Mouse (Mus musculus) common myeloid progenitor, adult 5-6 weeks (primary cell): Measurements from ENCODE around the gene Sept8. TPM values are rescaled to one million over a fixed set of nuclear protein-coding genes. Genes with fewer than 3 reads are reported as not detected.

Experiments
- ATAC-seq: replicated peaks from 2 replicates; pipeline ENCODE4 v1.8.0; 2016; ENCODE audit warnings: low read depth, mild to moderate bottlenecking, moderate TSS enrichment, inconsistent platforms; ENCODE audit not compliant: poor library complexity, severe bottlenecking
- total RNA-seq: library from RNA; stranded (forward); fragments of 200-1000, 187-1606 nt; gene quantifications from 2 replicates; pipeline ENCODE4 v1.2.3, GENCODE M21; 2017

The Sept8 gene
- total RNA-seq, 1 experiment from 2014 or later, result 64.2 TPM

- ATAC-seq, result no peak
Observed at GRCm38 (mm10) chr11:53561986-53562385, 42.9 kb downstream of the Sept8 start.

GRCm38 (mm10) chr11:53566646-53567045, 47.6 kb downstream of the Sept8 start:
- no peak for ATAC-seq

- peak; percentile 97 for ATAC-seq
Observed at GRCm38 (mm10) chr11:53567224-53568014, 48.4 kb downstream of the Sept8 start, which contains the start of gene Kif3a. Gene Kif3a, plus strand, starts transcription at chr11:53567379.

- no peak for ATAC-seq
Observed at GRCm38 (mm10) chr11:53580562-53580961, 61.5 kb downstream of the Sept8 start.

DNA sequence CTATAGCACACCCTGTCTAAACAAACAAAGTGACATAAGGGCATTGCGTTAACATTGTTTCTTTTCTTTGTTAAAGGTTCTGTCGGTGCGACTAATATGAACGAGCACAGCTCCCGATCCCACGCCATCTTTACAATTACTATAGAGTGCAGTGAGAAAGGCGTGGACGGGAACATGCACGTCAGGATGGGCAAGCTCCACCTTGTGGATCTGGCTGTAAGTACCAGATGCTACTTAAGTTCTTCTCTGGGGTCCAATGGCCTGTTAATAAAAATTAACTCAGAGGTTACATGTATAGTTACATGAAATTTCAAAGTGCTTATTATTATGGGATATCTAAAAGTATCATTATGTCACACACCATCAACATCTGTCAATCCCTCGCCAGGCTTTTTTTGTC, 64.1 kb downstream of the Sept8 start:
- ATAC-seq, result no peak

DNA sequence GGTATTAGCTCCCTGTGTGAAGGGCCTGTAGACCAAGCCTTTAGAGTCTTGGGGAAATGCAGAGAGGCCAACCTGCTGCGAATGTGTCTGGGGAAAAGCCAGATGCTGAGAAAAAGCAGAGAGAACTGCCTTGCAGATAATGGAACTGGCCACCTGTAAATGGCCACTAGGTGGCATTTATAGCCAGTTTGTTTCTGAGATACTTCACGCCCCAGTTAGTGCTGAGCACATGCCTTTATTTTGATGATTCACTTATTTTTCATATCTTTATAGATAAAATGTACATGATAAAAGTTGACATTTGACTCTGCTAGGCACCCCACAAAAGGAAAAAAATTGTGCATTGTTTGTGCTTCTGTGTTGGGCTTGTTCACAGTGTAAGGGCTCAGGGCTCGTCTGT, 65.8 kb downstream of the Sept8 start:
- peak; percentile 56 for ATAC-seq

DNA sequence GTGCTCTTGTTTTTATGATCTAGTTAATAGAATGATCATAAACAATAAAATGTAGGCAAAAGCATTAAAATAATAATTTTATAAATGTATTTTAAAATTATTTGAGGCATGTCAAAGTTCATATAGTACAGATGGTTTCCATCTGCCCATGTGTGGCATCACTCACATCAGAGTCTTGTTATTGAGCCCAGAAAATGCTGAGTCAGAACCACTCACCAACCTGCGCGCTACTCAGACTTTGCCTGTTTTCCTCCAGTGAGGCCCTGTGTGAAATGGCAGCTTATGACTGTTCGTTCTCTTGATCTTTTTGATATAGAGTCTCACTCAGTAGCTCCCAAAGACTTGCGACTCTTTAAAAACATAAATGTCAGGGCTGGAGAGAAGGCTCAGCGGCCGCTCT, 66.5 kb downstream of the Sept8 start:
- no peak for ATAC-seq

- ATAC-seq, result no peak
Observed at GRCm38 (mm10) chr11:53588279-53588678, 69.2 kb downstream of the Sept8 start.

DNA sequence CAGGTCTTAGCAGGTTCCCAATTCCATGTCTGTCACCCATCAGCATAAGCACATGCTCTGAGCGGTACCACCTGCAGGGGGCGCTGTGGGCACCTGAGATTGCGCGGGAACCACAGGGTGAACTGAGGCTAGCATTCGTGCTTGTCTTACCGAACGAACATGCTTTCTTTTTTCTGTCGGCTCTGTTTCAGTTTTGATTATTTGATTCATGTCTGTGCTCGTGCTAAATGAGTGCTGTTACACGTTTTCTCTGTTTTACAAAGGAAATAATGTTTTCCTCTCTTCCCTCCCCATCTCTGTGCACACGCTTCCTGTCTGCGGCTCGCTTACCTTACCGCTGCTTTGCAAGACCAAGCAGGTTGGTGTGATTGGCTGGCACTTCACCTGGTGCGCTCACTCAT, 71.3 kb downstream of the Sept8 start:
- peak; percentile 95 for ATAC-seq

- no peak for ATAC-seq
Observed at GRCm38 (mm10) chr11:53591116-53591515, 72.1 kb downstream of the Sept8 start.

Other genes starting within 250 kb of the Sept8 start
- 558 and 573 TPM in 2 replicates for gene Hspa4, start 218.8 kb upstream of the Sept8 start, total RNA-seq
- gene Zcchc10, start 194.6 kb upstream of the Sept8 start, total RNA-seq, result 9.6 and 22.0 TPM in 2 replicates
- 65.0 and 90.0 TPM in 2 replicates for gene Aff4, start 168.4 kb upstream of the Sept8 start, total RNA-seq
- gene Leap2, start 96.1 kb upstream of the Sept8 start, total RNA-seq, result not detected in 2 replicates
- gene Uqcrq, start 88.4 kb upstream of the Sept8 start, total RNA-seq, result 39.5 and 53.6 TPM in 2 replicates
- 1.1 TPM in 1 of 2 replicates, not detected in the other for gene Gdf9, start 88.2 kb upstream of the Sept8 start, total RNA-seq
- gene Gm10447, start 62.1 kb upstream of the Sept8 start, total RNA-seq, result not detected in 2 replicates
- gene Shroom1, start 62.1 kb upstream of the Sept8 start, total RNA-seq, result not detected in 2 replicates
- gene Gm9837, start 48.8 kb upstream of the Sept8 start, total RNA-seq, result not detected in 2 replicates
- gene Gm9945, start 39.1 kb upstream of the Sept8 start, total RNA-seq, result not detected in 2 replicates
- gene Sowaha, start 39.0 kb upstream of the Sept8 start, total RNA-seq, result 1.0 and 1.5 TPM in 2 replicates
- 18.9 and 20.0 TPM in 2 replicates for gene Kif3a, start 48.1 kb downstream of the Sept8 start, total RNA-seq
- 0.73 TPM in 1 of 2 replicates, not detected in the other for gene Il4, start 99.4 kb downstream of the Sept8 start, total RNA-seq
- gene Il13, start 115.4 kb downstream of the Sept8 start, total RNA-seq, result 2.1 TPM in 1 of 2 replicates, not detected in the other
- gene Rad50, start 188.1 kb downstream of the Sept8 start, total RNA-seq, result 110 and 112 TPM in 2 replicates
- not detected in 2 replicates for gene Il5, start 201.5 kb downstream of the Sept8 start, total RNA-seq